Mouse (Mus musculus): ENCODE measurements around the gene Zfp385c. TPM values are rescaled to one million over a fixed set of nuclear protein-coding genes. Genes with fewer than 3 reads are reported as not detected.
"Not testable (repeated sequence)": the region's sequence is repeated elsewhere in the genome, so short reads cannot be mapped to it uniquely, and the experiment has no call there.

Gene Zfp385c
- polyA plus RNA-seq, 1 experiment from 2014 or later, result 0.40 TPM

GRCm38 (mm10) chr11:100681826-100682225 is 10.4 kb downstream of the Zfp385c start:
- WGBS, result 78% methylated on average over 5 of the region's 5 CpGs
- H3K4me3 ChIP-seq (replicated peaks), result no peak overlapping the region
- H3K4me2 ChIP-seq, result no peak overlapping the region
- no peaks in the 10 kb centered on the region for H3K9me3 ChIP-seq (replicated peaks)
- H3K4me1 ChIP-seq, result no peaks in the 10 kb centered on the region
- H3K9ac ChIP-seq, result no peak overlapping the region
- no peak for ATAC-seq (replicated peaks; ENCODE audit: low FRiP score)
- H3K27me3 ChIP-seq, result no peaks in the 10 kb centered on the region
- H3K36me3 ChIP-seq, result no peaks in the 10 kb centered on the region
- H3K27ac ChIP-seq, result no peak overlapping the region

GRCm38 (mm10) chr11:100677810-100678209 is 14.4 kb downstream of the Zfp385c start:
- 54% methylated on average over 7 of the region's 7 CpGs for WGBS
- no peak for ATAC-seq (replicated peaks; ENCODE audit: low FRiP score)
- no peaks in the 10 kb centered on the region for H3K9me3 ChIP-seq (replicated peaks)
- H3K36me3 ChIP-seq, result no peaks in the 10 kb centered on the region
- peaks cover 20% of the 10 kb centered on the region for H3K27me3 ChIP-seq
- H3K4me1 ChIP-seq, result peaks cover 7% of the 10 kb centered on the region
- no peak overlapping the region for H3K27ac ChIP-seq
- no peak overlapping the region for H3K4me3 ChIP-seq (replicated peaks)
- H3K4me2 ChIP-seq, result no peak overlapping the region
- no peak overlapping the region for H3K9ac ChIP-seq

DNA sequence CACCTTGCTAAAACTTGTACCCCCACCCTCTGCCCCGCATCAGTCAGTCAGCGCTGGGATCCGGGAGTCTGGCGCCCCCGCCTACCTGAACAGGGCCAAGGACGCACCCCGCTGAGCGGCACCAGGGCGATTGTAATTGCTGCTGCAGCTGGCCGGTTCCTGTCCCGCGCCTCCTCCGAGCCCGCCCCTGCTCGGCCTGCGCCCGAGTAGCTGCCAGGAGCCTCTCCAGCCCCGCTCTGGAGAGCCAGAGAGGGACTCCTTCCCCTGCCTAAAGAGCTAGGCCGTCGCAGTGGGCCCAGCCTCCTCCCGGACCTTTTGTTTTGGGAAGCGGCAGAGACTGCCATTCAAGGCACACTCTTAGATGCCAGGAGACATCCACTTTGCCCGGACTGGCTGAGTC is 19.1 kb downstream of the Zfp385c start:
- 3% methylated on average over 23 of the region's 23 CpGs for WGBS
- ATAC-seq (replicated peaks; ENCODE audit: low FRiP score), result no peak; the same call in 1 of the 2 replicates
- peak overlapping the region; percentile 40 for H3K4me2 ChIP-seq
- peaks cover 9% of the 10 kb centered on the region for H3K4me1 ChIP-seq
- H3K9ac ChIP-seq, result peak overlapping the region; percentile 3; the same call in 1 of the 2 replicates
- H3K4me3 ChIP-seq (replicated peaks), result 0 out of 2 replicates have a peak overlapping the region, but pooled peaks have one; percentile 2
- H3K36me3 ChIP-seq, result no peaks in the 10 kb centered on the region
- no peak overlapping the region for H3K27ac ChIP-seq
- H3K27me3 ChIP-seq, result peaks cover 33% of the 10 kb centered on the region
- no peaks in the 10 kb centered on the region for H3K9me3 ChIP-seq (replicated peaks)

GRCm38 (mm10) chr11:100671956-100672355 is 20.3 kb downstream of the Zfp385c start:
- no peak for ATAC-seq (replicated peaks; ENCODE audit: low FRiP score)
- H3K27me3 ChIP-seq, result peaks cover 33% of the 10 kb centered on the region
- H3K9ac ChIP-seq, result no peak overlapping the region
- no peaks in the 10 kb centered on the region for H3K36me3 ChIP-seq
- 70% methylated on average over 2 of the region's 2 CpGs for WGBS
- H3K4me2 ChIP-seq, result no peak overlapping the region
- peaks cover 9% of the 10 kb centered on the region for H3K4me1 ChIP-seq
- no peak overlapping the region for H3K4me3 ChIP-seq (replicated peaks)
- H3K9me3 ChIP-seq (replicated peaks), result no peaks in the 10 kb centered on the region
- no peak overlapping the region for H3K27ac ChIP-seq

DNA sequence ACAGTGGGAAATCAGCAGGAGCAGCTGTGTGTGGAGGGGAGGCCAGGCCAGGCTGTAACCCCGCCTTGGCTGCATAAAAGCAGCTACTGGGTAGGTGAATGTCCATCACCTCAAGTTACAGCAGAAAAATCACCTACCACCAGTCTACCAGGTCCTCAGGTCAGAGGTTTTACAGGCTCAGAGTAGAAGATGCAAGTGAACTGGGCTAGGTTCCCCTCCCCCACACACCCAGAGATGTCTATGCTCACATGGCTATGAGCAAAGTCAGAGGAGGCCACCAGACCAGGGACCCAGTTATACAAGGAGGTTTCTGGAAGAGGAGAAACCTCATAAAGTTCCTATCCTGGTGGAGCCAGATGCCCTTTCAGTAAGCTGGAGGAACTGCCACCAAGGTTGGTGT is 21.2 kb downstream of the Zfp385c start:
- no peak overlapping the region for H3K4me2 ChIP-seq
- no peak for ATAC-seq (replicated peaks; ENCODE audit: low FRiP score)
- 65% methylated on average over 1 of the region's 1 CpGs for WGBS
- peaks cover 33% of the 10 kb centered on the region for H3K27me3 ChIP-seq
- H3K4me1 ChIP-seq, result peaks cover 9% of the 10 kb centered on the region
- no peak overlapping the region for H3K4me3 ChIP-seq (replicated peaks)
- H3K9me3 ChIP-seq (replicated peaks), result no peaks in the 10 kb centered on the region
- no peak overlapping the region for H3K9ac ChIP-seq
- no peaks in the 10 kb centered on the region for H3K36me3 ChIP-seq
- no peak overlapping the region for H3K27ac ChIP-seq

DNA sequence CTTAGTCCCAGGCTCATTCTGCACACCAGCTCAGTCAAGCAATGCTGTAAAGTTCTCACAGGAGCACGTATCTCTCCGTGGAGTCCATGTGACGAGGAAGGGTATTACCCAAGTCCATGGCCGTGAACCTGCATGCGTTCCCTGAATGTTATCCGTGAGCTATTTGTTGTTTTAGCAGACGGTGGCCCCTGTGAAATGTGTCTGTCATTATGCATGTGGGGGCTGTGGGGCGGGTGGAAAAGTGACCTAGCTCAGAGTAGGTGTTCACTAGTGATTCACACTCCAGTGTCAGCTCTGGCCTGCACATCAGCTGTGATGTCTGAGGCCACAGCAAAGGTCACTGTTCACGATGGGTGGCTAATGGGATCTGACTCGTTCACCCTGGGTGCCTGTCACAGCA is 32.4 kb downstream of the Zfp385c start:
- H3K27me3 ChIP-seq, result no peaks in the 10 kb centered on the region
- no peak overlapping the region for H3K4me3 ChIP-seq (replicated peaks)
- no peak overlapping the region for H3K27ac ChIP-seq
- no peaks in the 10 kb centered on the region for H3K36me3 ChIP-seq
- H3K4me1 ChIP-seq, result peaks cover 19% of the 10 kb centered on the region
- H3K4me2 ChIP-seq, result no peak overlapping the region
- H3K9me3 ChIP-seq (replicated peaks), result no peaks in the 10 kb centered on the region
- 44% methylated on average over 10 of the region's 10 CpGs for WGBS
- 0 out of 2 replicates have a peak, but pooled peaks have one; percentile 25 for ATAC-seq (replicated peaks; ENCODE audit: low FRiP score)
- no peak overlapping the region for H3K9ac ChIP-seq

- ATAC-seq (replicated peaks; ENCODE audit: low FRiP score), result 0 out of 2 replicates have a peak, but pooled peaks have one; percentile 47
- no peak overlapping the region for H3K9ac ChIP-seq
- H3K36me3 ChIP-seq, result no peaks in the 10 kb centered on the region
- H3K4me2 ChIP-seq, result peak overlapping the region; percentile 39
- H3K27me3 ChIP-seq, result peaks cover under 1% of the 10 kb centered on the region
- 7% methylated on average over 6 of the region's 6 CpGs for WGBS
- peak overlapping the region; percentile 27; the same call in 1 of the 2 replicates for H3K27ac ChIP-seq
- H3K9me3 ChIP-seq (replicated peaks), result no peaks in the 10 kb centered on the region
- no peak overlapping the region for H3K4me3 ChIP-seq (replicated peaks)
- H3K4me1 ChIP-seq, result peaks cover 23% of the 10 kb centered on the region
These were observed 35.8 kb downstream of the Zfp385c start for GRCm38 (mm10) chr11:100656458-100656857.

DNA sequence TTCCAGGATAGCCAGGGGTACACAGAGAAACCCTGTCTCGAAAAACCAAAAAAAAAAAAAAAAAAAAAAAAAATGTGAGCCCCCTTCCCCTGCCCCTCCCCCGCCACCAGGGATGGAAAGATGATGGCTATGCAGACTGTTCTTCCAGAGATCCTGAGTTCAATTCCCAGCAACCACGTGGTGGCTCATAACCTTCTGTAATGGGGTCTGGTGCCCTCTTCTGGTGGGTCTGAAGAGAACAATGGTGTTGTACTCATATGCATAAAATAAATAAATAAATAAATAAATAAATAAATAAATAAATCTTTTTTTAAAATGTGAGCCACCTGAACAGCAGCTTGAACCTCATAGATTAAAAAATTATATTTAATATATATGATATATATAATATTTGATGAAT is 36.7 kb downstream of the Zfp385c start:
- WGBS, result 59% methylated on average over 3 of the region's 3 CpGs

GRCm38 (mm10) chr11:100651748-100652147 is 40.5 kb downstream of the Zfp385c start:
- H3K4me1 ChIP-seq, result peaks cover 21% of the 10 kb centered on the region
- H3K9me3 ChIP-seq (replicated peaks), result no peaks in the 10 kb centered on the region
- 0 out of 2 replicates have a peak overlapping the region, but pooled peaks have one; percentile 22 for H3K27ac ChIP-seq
- H3K4me2 ChIP-seq, result no peak overlapping the region
- peaks cover 25% of the 10 kb centered on the region for H3K27me3 ChIP-seq
- 5% methylated on average over 3 of the region's 3 CpGs for WGBS
- no peaks in the 10 kb centered on the region for H3K36me3 ChIP-seq
- no peak overlapping the region for H3K9ac ChIP-seq
- no peak for ATAC-seq (replicated peaks; ENCODE audit: low FRiP score)
- no peak overlapping the region for H3K4me3 ChIP-seq (replicated peaks)

More for the DNA sequence above, 36.7 kb downstream of the Zfp385c start:
- H3K36me3 ChIP-seq; H3K4me2 ChIP-seq; H3K27me3 ChIP-seq; H3K9ac ChIP-seq; H3K27ac ChIP-seq; ATAC-seq (replicated peaks; ENCODE audit: low FRiP score); H3K4me3 ChIP-seq (replicated peaks); H3K9me3 ChIP-seq (replicated peaks): not testable (repeated sequence)
- H3K4me1 ChIP-seq, result peaks cover 31% of the 10 kb centered on the region

DNA sequence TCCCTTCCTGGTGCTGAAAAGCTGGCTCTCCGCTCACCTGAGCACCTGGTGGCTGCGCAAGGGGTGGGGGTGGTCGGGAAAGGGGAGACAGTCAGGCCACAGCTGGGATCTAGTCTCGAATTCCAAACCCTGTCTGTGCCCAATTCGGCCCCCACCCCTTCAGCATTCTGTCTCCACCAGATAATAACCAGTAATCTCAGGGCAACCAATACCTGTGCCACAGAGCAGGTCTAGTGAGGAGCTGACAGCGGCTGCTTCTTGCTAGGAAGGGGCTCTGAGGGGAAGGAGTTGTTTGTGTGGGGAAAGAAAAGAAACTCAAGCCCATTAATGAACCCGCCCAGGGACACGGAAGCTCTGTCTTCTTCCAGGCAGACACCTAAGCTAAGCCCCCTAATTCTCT is 41.0 kb downstream of the Zfp385c start:
- Histone ChIP-seq H3K9me3 (replicated peaks) (no peaks in the 10 kb centered on the region), H3K36me3 (no peaks in the 10 kb centered on the region), H3K9ac (no peak overlapping the region), H3K4me3 (replicated peaks) (no peak overlapping the region), H3K4me1 (peaks cover 16% of the 10 kb centered on the region), H3K4me2 (no peak overlapping the region), H3K27me3 (peaks cover 25% of the 10 kb centered on the region), H3K27ac (no peak overlapping the region)
- ATAC-seq (replicated peaks; ENCODE audit: low FRiP score), result no peak
- WGBS, result 18% methylated on average over 7 of the region's 8 CpGs

GRCm38 (mm10) chr11:100648405-100648804 is 43.9 kb downstream of the Zfp385c start:
- H3K36me3 ChIP-seq, result no peaks in the 10 kb centered on the region
- no peaks in the 10 kb centered on the region for H3K9me3 ChIP-seq (replicated peaks)
- ATAC-seq (replicated peaks; ENCODE audit: low FRiP score), result no peak
- 87% methylated on average over 8 of the region's 8 CpGs for WGBS
- peaks cover 30% of the 10 kb centered on the region for H3K27me3 ChIP-seq
- H3K4me1 ChIP-seq, result peaks cover 13% of the 10 kb centered on the region; the same call in 1 of the 2 replicates
- H3K9ac ChIP-seq, result no peak overlapping the region
- no peak overlapping the region for H3K4me3 ChIP-seq (replicated peaks)
- H3K4me2 ChIP-seq, result no peak overlapping the region
- no peak overlapping the region for H3K27ac ChIP-seq

DNA sequence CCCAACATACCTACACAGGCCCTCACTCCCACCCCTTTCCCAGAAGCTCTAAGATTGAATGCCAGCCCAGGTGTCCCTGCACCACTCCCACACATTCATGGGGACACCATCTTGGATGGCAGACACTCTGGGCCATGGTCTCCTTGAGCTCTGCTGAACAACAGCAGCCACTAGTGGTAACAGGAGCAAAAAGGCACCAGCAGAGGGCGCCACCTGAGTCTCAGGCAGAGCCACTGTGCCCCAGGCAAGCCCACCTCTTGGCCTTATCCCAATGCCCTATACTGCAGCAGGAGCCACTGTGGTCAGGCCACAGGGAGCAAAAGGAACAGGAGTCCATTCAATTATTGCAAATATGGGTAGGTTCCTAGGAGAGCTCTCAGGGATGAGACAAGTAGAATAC is 46.0 kb downstream of the Zfp385c start:
- ATAC-seq (replicated peaks; ENCODE audit: low FRiP score), result no peak

More for the DNA sequence above, 46.0 kb downstream of the Zfp385c start:
- Histone ChIP-seq H3K4me3 (replicated peaks) (no peak overlapping the region), H3K9ac (no peak overlapping the region), H3K4me2 (no peak overlapping the region), H3K27ac (no peak overlapping the region), H3K9me3 (replicated peaks) (no peaks in the 10 kb centered on the region), H3K4me1 (peaks cover 9% of the 10 kb centered on the region; the same call in 1 of the 2 replicates), H3K27me3 (peaks cover 32% of the 10 kb centered on the region), H3K36me3 (no peaks in the 10 kb centered on the region)
- WGBS, result 0% methylated on average over 1 of the region's 1 CpGs
